Mouse (Mus musculus): Measurements from ENCODE around the gene Hpca. TPM values are rescaled to one million over a fixed set of nuclear protein-coding genes. Genes with fewer than 3 reads are reported as not detected.

The Hpca gene
- polyA plus RNA-seq, 1 experiment from 2014 or later: 143 TPM

GRCm38 (mm10) chr4:129120520-129121445 is 1.1 kb downstream of the Hpca start:
- ATAC-seq (ENCODE audit: low FRiP score): peak; percentile 63
- Histone ChIP-seq H3K9me3 (replicated peaks) (no peaks in the 10 kb centered on the region), H3K27me3 (replicated peaks) (peaks cover 26% of the 10 kb centered on the region), H3K4me1 (peaks cover 41% of the 10 kb centered on the region), H3K36me3 (no peaks in the 10 kb centered on the region), H3K27ac (replicated peaks) (peak overlapping the region; percentile 65), H3K9ac (replicated peaks) (peak overlapping the region; percentile 69), H3K4me3 (replicated peaks) (peak overlapping the region; percentile 57), H3K4me2 (peak overlapping the region; percentile 93)
- 2% methylated on average over 59 of the region's 59 CpGs for WGBS

- no peak for ATAC-seq (ENCODE audit: low FRiP score)
- no peaks in the 10 kb centered on the region for H3K9me3 ChIP-seq (replicated peaks)
- no peak overlapping the region for H3K9ac ChIP-seq (replicated peaks)
- peaks cover 36% of the 10 kb centered on the region for H3K4me1 ChIP-seq
- peak overlapping the region; percentile 57 for H3K4me3 ChIP-seq (replicated peaks)
- no peak overlapping the region for H3K27ac ChIP-seq (replicated peaks)
- H3K36me3 ChIP-seq: no peaks in the 10 kb centered on the region
- peaks cover 26% of the 10 kb centered on the region for H3K27me3 ChIP-seq (replicated peaks)
- H3K4me2 ChIP-seq: peak overlapping the region; percentile 93
- WGBS: 73% methylated on average over 10 of the region's 10 CpGs
Observed at GRCm38 (mm10) chr4:129119708-129120107, 2.1 kb downstream of the Hpca start.

GRCm38 (mm10) chr4:129117720-129118510 is 3.9 kb downstream of the Hpca start:
- Histone ChIP-seq H3K27ac (replicated peaks) (no peak overlapping the region), H3K27me3 (replicated peaks) (peaks cover 18% of the 10 kb centered on the region), H3K4me1 (peaks cover 44% of the 10 kb centered on the region), H3K4me2 (no peak overlapping the region), H3K9me3 (replicated peaks) (no peaks in the 10 kb centered on the region), H3K4me3 (replicated peaks) (no peak overlapping the region), H3K36me3 (no peaks in the 10 kb centered on the region), H3K9ac (replicated peaks) (no peak overlapping the region)
- WGBS: 88% methylated on average over 14 of the region's 14 CpGs
- ATAC-seq (ENCODE audit: low FRiP score): no peak

GRCm38 (mm10) chr4:129116703-129117102 is 5.1 kb downstream of the Hpca start:
- no peak overlapping the region for H3K4me3 ChIP-seq (replicated peaks)
- no peaks in the 10 kb centered on the region for H3K9me3 ChIP-seq (replicated peaks)
- no peaks in the 10 kb centered on the region for H3K36me3 ChIP-seq
- peaks cover 12% of the 10 kb centered on the region; the same call in 1 of the 2 replicates for H3K27me3 ChIP-seq (replicated peaks)
- H3K4me1 ChIP-seq: peaks cover 44% of the 10 kb centered on the region
- no peak overlapping the region for H3K9ac ChIP-seq (replicated peaks)
- H3K27ac ChIP-seq (replicated peaks): no peak overlapping the region
- 88% methylated on average over 8 of the region's 8 CpGs for WGBS
- ATAC-seq (ENCODE audit: low FRiP score): no peak
- H3K4me2 ChIP-seq: no peak overlapping the region

- ATAC-seq (ENCODE audit: low FRiP score): peak; percentile 69
- H3K4me1 ChIP-seq: peaks cover 24% of the 10 kb centered on the region
- peaks cover 2% of the 10 kb centered on the region for H3K27me3 ChIP-seq (replicated peaks)
- H3K36me3 ChIP-seq: no peaks in the 10 kb centered on the region
- no peak overlapping the region for H3K27ac ChIP-seq (replicated peaks)
- H3K4me2 ChIP-seq: no peak overlapping the region
- no peak overlapping the region for H3K4me3 ChIP-seq (replicated peaks)
- WGBS: 28% methylated on average over 28 of the region's 28 CpGs
- H3K9ac ChIP-seq (replicated peaks): no peak overlapping the region
- H3K9me3 ChIP-seq (replicated peaks): no peaks in the 10 kb centered on the region
Observed at GRCm38 (mm10) chr4:129113083-129113988, 8.5 kb downstream of the Hpca start.

- no peak overlapping the region for H3K27ac ChIP-seq (replicated peaks)
- no peak overlapping the region for H3K9ac ChIP-seq (replicated peaks)
- H3K27me3 ChIP-seq (replicated peaks): peaks cover 5% of the 10 kb centered on the region
- peaks cover 24% of the 10 kb centered on the region for H3K4me1 ChIP-seq
- no peaks in the 10 kb centered on the region for H3K36me3 ChIP-seq
- no peak for ATAC-seq (ENCODE audit: low FRiP score)
- H3K4me3 ChIP-seq (replicated peaks): no peak overlapping the region
- 56% methylated on average over 12 of the region's 13 CpGs for WGBS
- H3K4me2 ChIP-seq: no peak overlapping the region
- H3K9me3 ChIP-seq (replicated peaks): no peaks in the 10 kb centered on the region
Observed at GRCm38 (mm10) chr4:129112231-129112630, 9.6 kb downstream of the Hpca start.

GRCm38 (mm10) chr4:129111350-129111749 is 10.5 kb downstream of the Hpca start:
- Histone ChIP-seq H3K4me3 (replicated peaks) (no peak overlapping the region), H3K27ac (replicated peaks) (no peak overlapping the region), H3K9ac (replicated peaks) (no peak overlapping the region), H3K36me3 (no peaks in the 10 kb centered on the region), H3K27me3 (replicated peaks) (peaks cover 10% of the 10 kb centered on the region), H3K4me1 (peaks cover 24% of the 10 kb centered on the region), H3K4me2 (no peak overlapping the region), H3K9me3 (replicated peaks) (no peaks in the 10 kb centered on the region)
- 66% methylated on average over 11 of the region's 11 CpGs for WGBS
- no peak for ATAC-seq (ENCODE audit: low FRiP score)

- Histone ChIP-seq H3K9ac (replicated peaks) (no peak overlapping the region), H3K27ac (replicated peaks) (no peak overlapping the region), H3K4me3 (replicated peaks) (no peak overlapping the region), H3K4me2 (no peak overlapping the region), H3K4me1 (peaks cover 24% of the 10 kb centered on the region), H3K9me3 (replicated peaks) (no peaks in the 10 kb centered on the region), H3K27me3 (replicated peaks) (peaks cover 15% of the 10 kb centered on the region), H3K36me3 (no peaks in the 10 kb centered on the region)
- 91% methylated on average over 6 of the region's 6 CpGs for WGBS
- no peak for ATAC-seq (ENCODE audit: low FRiP score)
Observed at GRCm38 (mm10) chr4:129110804-129111203, 11.0 kb downstream of the Hpca start.

- no peak overlapping the region for H3K4me3 ChIP-seq (replicated peaks)
- H3K27me3 ChIP-seq (replicated peaks): peaks cover 37% of the 10 kb centered on the region
- no peak overlapping the region for H3K4me2 ChIP-seq
- ATAC-seq (ENCODE audit: low FRiP score): no peak
- H3K36me3 ChIP-seq: no peaks in the 10 kb centered on the region
- peaks cover 21% of the 10 kb centered on the region for H3K4me1 ChIP-seq
- no peak overlapping the region for H3K27ac ChIP-seq (replicated peaks)
- H3K9me3 ChIP-seq (replicated peaks): no peaks in the 10 kb centered on the region
- no peak overlapping the region for H3K9ac ChIP-seq (replicated peaks)
- 66% methylated on average over 7 of the region's 7 CpGs for WGBS
Observed at GRCm38 (mm10) chr4:129108624-129109023, 13.2 kb downstream of the Hpca start.

GRCm38 (mm10) chr4:129107348-129107899 is 14.4 kb downstream of the Hpca start:
- 74% methylated on average over 10 of the region's 10 CpGs for WGBS

GRCm38 (mm10) chr4:129106073-129106472 is 15.8 kb downstream of the Hpca start:
- ATAC-seq (ENCODE audit: low FRiP score): no peak

More at GRCm38 (mm10) chr4:129107348-129107899, 14.4 kb downstream of the Hpca start:
- ATAC-seq (ENCODE audit: low FRiP score): no peak
- no peaks in the 10 kb centered on the region for H3K36me3 ChIP-seq
- H3K4me3 ChIP-seq (replicated peaks): no peak overlapping the region
- no peak overlapping the region for H3K27ac ChIP-seq (replicated peaks)
- peaks cover 43% of the 10 kb centered on the region for H3K27me3 ChIP-seq (replicated peaks)
- H3K9me3 ChIP-seq (replicated peaks): no peaks in the 10 kb centered on the region
- H3K4me1 ChIP-seq: peaks cover 11% of the 10 kb centered on the region
- no peak overlapping the region for H3K4me2 ChIP-seq
- no peak overlapping the region for H3K9ac ChIP-seq (replicated peaks)

More at GRCm38 (mm10) chr4:129106073-129106472, 15.8 kb downstream of the Hpca start:
- no peaks in the 10 kb centered on the region for H3K36me3 ChIP-seq
- no peak overlapping the region for H3K4me2 ChIP-seq
- H3K9me3 ChIP-seq (replicated peaks): no peaks in the 10 kb centered on the region
- H3K4me3 ChIP-seq (replicated peaks): no peak overlapping the region
- H3K27me3 ChIP-seq (replicated peaks): peaks cover 43% of the 10 kb centered on the region
- WGBS: 25% methylated on average over 9 of the region's 9 CpGs
- H3K4me1 ChIP-seq: peaks cover 5% of the 10 kb centered on the region
- H3K27ac ChIP-seq (replicated peaks): no peak overlapping the region
- no peak overlapping the region for H3K9ac ChIP-seq (replicated peaks)
